Mouse (Mus musculus): ENCODE results near the gene Rnf213. TPM values are rescaled to one million over a fixed set of nuclear protein-coding genes. Genes with fewer than 3 reads are reported as not detected.
"Not testable (repeated sequence)": the region's sequence is repeated elsewhere in the genome, so short reads cannot be mapped to it uniquely, and the experiment has no call there.

Rnf213 gene
- polyA plus RNA-seq, 1 experiment = 16.7 TPM

GRCm38 (mm10) chr11:119378551-119378950, 14.3 kb upstream of the Rnf213 start:
- TF ChIP-seq E2F4 (IDR thresholded peaks at IDR 0.05; ENCODE audit: insufficient read depth) (no peak), MYOD1 (IDR thresholded peaks at IDR 0.05; ENCODE audit: control insufficient read depth in 1 of 3, insufficient read length in 2 of 3, low read depth in 2 of 3) (no peak), SRF (IDR thresholded peaks at IDR 0.05; ENCODE audit: control insufficient read depth, insufficient read length, low read depth) (no peak), TCF12 (IDR thresholded peaks at IDR 0.05; ENCODE audit: insufficient read depth, poor library complexity, severe bottlenecking) (no peak), POLR2AphosphoS2 (IDR thresholded peaks at IDR 0.05; ENCODE audit: insufficient read length, low read depth) (no peak), CEBPB (IDR thresholded peaks at IDR 0.05; ENCODE audit: insufficient read depth, poor library complexity, severe bottlenecking) (no peak), TCF3 (IDR thresholded peaks at IDR 0.05; ENCODE audit: insufficient read length, low read depth) (no peak), REST (IDR thresholded peaks at IDR 0.05; ENCODE audit: insufficient read depth, insufficient read length) (no peak), MAX (IDR thresholded peaks at IDR 0.05; ENCODE audit: low read depth) (no peak), MYOG (IDR thresholded peaks at IDR 0.05; ENCODE audit: control insufficient read depth in 1 of 3, insufficient read depth in 1 of 3, insufficient read length in 2 of 3, low read depth in 2 of 3) (no peak), USF1 (IDR thresholded peaks at IDR 0.05; ENCODE audit: low read depth) (no peak), POLR2A (IDR thresholded peaks at IDR 0.05; ENCODE audit: insufficient read length, low read depth) (no peak)
- Histone ChIP-seq H3K4me3 (no peak overlapping the region), H3ac (ENCODE audit: control insufficient read depth, insufficient read length) (no peak overlapping the region), H3K27me3 (ENCODE audit: control insufficient read depth, insufficient read depth, insufficient read length) (no peaks in the 10 kb centered on the region), H3K36me3 (ENCODE audit: control insufficient read depth, insufficient read depth) (no peaks in the 10 kb centered on the region), H3K79me2 (ENCODE audit: control insufficient read depth, insufficient read depth) (no peaks in the 10 kb centered on the region), H3K4me2 (ENCODE audit: low read depth) (no peak overlapping the region)

- Histone ChIP-seq H3K4me3 (no peak overlapping the region), H3K36me3 (ENCODE audit: control insufficient read depth, insufficient read depth) (no peaks in the 10 kb centered on the region), H3K27me3 (ENCODE audit: control insufficient read depth, insufficient read depth, insufficient read length) (no peaks in the 10 kb centered on the region), H3K4me2 (ENCODE audit: low read depth) (no peak overlapping the region), H3ac (ENCODE audit: control insufficient read depth, insufficient read length) (no peak overlapping the region), H3K79me2 (ENCODE audit: control insufficient read depth, insufficient read depth) (no peaks in the 10 kb centered on the region)
- TF ChIP-seq POLR2AphosphoS2 (IDR thresholded peaks at IDR 0.05; ENCODE audit: insufficient read length, low read depth) = no peak
- TF ChIP-seq POLR2A (IDR thresholded peaks at IDR 0.05; ENCODE audit: insufficient read length, low read depth) = no peak
- TF ChIP-seq TCF3 (IDR thresholded peaks at IDR 0.05; ENCODE audit: insufficient read length, low read depth) = no peak
These were observed 11.1 kb upstream of the Rnf213 start for GRCm38 (mm10) chr11:119381631-119382337.

DNA sequence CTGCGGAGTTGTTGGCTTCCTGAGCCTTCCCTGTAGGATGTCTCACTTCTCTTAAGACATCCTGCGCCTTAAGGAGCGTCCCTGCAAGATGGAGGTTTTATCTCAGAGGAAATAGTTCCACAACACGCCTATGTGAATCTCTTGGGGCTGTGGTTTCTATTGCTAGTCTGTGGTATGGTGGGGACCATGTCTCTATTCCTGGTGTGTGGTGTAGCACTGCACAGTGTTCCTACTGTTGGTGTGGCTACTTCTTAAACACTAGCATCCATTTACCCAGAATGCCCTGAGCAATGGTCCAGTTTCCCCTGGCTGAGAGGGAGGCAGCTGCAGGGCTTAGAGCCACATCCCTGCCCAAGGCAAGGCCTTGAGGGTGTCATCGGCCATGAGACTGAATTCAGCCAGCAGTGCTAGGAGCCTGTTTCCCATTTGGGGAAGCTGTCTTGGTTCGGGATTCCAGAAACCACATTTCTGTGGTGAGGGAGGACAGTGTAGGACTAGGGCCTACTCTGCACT, 10.5 kb upstream of the Rnf213 start:
- Histone ChIP-seq H3K79me2 (ENCODE audit: control insufficient read depth, insufficient read depth) (no peaks in the 10 kb centered on the region), H3K4me2 (ENCODE audit: low read depth) (no peak overlapping the region), H3ac (ENCODE audit: control insufficient read depth, insufficient read length) (no peak overlapping the region), H3K4me3 (no peak overlapping the region), H3K27me3 (ENCODE audit: control insufficient read depth, insufficient read depth, insufficient read length) (no peaks in the 10 kb centered on the region), H3K36me3 (ENCODE audit: control insufficient read depth, insufficient read depth) (no peaks in the 10 kb centered on the region)
- no peak for TF ChIP-seq MAX (IDR thresholded peaks at IDR 0.05; ENCODE audit: low read depth)
- no peak for TF ChIP-seq MYOD1 (IDR thresholded peaks at IDR 0.05; ENCODE audit: control insufficient read depth in 1 of 3, insufficient read length in 2 of 3, low read depth in 2 of 3)
- TF ChIP-seq TCF3 (IDR thresholded peaks at IDR 0.05; ENCODE audit: insufficient read length, low read depth) = no peak
- no peak for TF ChIP-seq TCF12 (IDR thresholded peaks at IDR 0.05; ENCODE audit: insufficient read depth, poor library complexity, severe bottlenecking)
- no peak for TF ChIP-seq POLR2AphosphoS2 (IDR thresholded peaks at IDR 0.05; ENCODE audit: insufficient read length, low read depth)
- no peak for TF ChIP-seq REST (IDR thresholded peaks at IDR 0.05; ENCODE audit: insufficient read depth, insufficient read length)
- TF ChIP-seq E2F4 (IDR thresholded peaks at IDR 0.05; ENCODE audit: insufficient read depth) = no peak
- no peak for TF ChIP-seq SRF (IDR thresholded peaks at IDR 0.05; ENCODE audit: control insufficient read depth, insufficient read length, low read depth)
- TF ChIP-seq POLR2A (IDR thresholded peaks at IDR 0.05; ENCODE audit: insufficient read length, low read depth) = no peak
- no peak for TF ChIP-seq MYOG (IDR thresholded peaks at IDR 0.05; ENCODE audit: control insufficient read depth in 1 of 3, insufficient read depth in 1 of 3, insufficient read length in 2 of 3, low read depth in 2 of 3)
- no peak for TF ChIP-seq CEBPB (IDR thresholded peaks at IDR 0.05; ENCODE audit: insufficient read depth, poor library complexity, severe bottlenecking)
- TF ChIP-seq USF1 (IDR thresholded peaks at IDR 0.05; ENCODE audit: low read depth) = no peak

DNA sequence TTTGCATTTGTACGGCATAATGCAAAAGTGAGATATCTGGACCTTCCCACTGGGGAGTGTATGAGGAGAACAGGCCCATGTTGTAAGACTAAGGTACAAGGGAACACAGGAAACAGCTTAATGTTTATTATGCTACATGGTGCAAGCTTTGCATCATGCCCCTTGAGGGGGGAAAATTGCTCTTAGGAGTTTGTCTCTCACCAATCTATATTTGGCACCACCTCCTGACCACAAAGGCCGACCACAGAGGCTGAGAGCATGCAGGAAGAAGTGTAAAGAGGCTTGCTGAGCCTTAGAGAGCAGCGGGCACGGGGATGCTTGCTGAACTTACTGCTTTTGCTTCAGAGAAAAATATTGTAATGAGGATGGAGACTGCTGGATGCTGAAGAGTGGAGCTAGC, 8.0 kb upstream of the Rnf213 start:
- Histone ChIP-seq H3K4me2 (ENCODE audit: low read depth) (peak overlapping the region; percentile 57), H3K27me3 (ENCODE audit: control insufficient read depth, insufficient read depth, insufficient read length) (no peaks in the 10 kb centered on the region), H3K4me3 (no peak overlapping the region), H3ac (ENCODE audit: control insufficient read depth, insufficient read length) (no peak overlapping the region), H3K79me2 (ENCODE audit: control insufficient read depth, insufficient read depth) (no peaks in the 10 kb centered on the region), H3K36me3 (ENCODE audit: control insufficient read depth, insufficient read depth) (no peaks in the 10 kb centered on the region)
- TF ChIP-seq POLR2A (IDR thresholded peaks at IDR 0.05; ENCODE audit: insufficient read length, low read depth) (no peak), TCF3 (IDR thresholded peaks at IDR 0.05; ENCODE audit: insufficient read length, low read depth) (no peak), E2F4 (IDR thresholded peaks at IDR 0.05; ENCODE audit: insufficient read depth) (no peak), CEBPB (IDR thresholded peaks at IDR 0.05; ENCODE audit: insufficient read depth, poor library complexity, severe bottlenecking) (peak; percentile 88)

- Histone ChIP-seq H3K79me2 (ENCODE audit: control insufficient read depth, insufficient read depth) (no peaks in the 10 kb centered on the region), H3K4me3 (no peak overlapping the region), H3K36me3 (ENCODE audit: control insufficient read depth, insufficient read depth) (no peaks in the 10 kb centered on the region), H3K27me3 (ENCODE audit: control insufficient read depth, insufficient read depth, insufficient read length) (no peaks in the 10 kb centered on the region), H3ac (ENCODE audit: control insufficient read depth, insufficient read length) (no peak overlapping the region), H3K4me2 (ENCODE audit: low read depth) (no peak overlapping the region)
- TF ChIP-seq SRF (IDR thresholded peaks at IDR 0.05; ENCODE audit: control insufficient read depth, insufficient read length, low read depth) (no peak), TCF12 (IDR thresholded peaks at IDR 0.05; ENCODE audit: insufficient read depth, poor library complexity, severe bottlenecking) (no peak), CEBPB (IDR thresholded peaks at IDR 0.05; ENCODE audit: insufficient read depth, poor library complexity, severe bottlenecking) (no peak), POLR2AphosphoS2 (IDR thresholded peaks at IDR 0.05; ENCODE audit: insufficient read length, low read depth) (no peak), POLR2A (IDR thresholded peaks at IDR 0.05; ENCODE audit: insufficient read length, low read depth) (no peak), MAX (IDR thresholded peaks at IDR 0.05; ENCODE audit: low read depth) (no peak), MYOG (IDR thresholded peaks at IDR 0.05; ENCODE audit: control insufficient read depth in 1 of 3, insufficient read depth in 1 of 3, insufficient read length in 2 of 3, low read depth in 2 of 3) (no peak), TCF3 (IDR thresholded peaks at IDR 0.05; ENCODE audit: insufficient read length, low read depth) (no peak), MYOD1 (IDR thresholded peaks at IDR 0.05; ENCODE audit: control insufficient read depth in 1 of 3, insufficient read length in 2 of 3, low read depth in 2 of 3) (no peak), REST (IDR thresholded peaks at IDR 0.05; ENCODE audit: insufficient read depth, insufficient read length) (no peak), E2F4 (IDR thresholded peaks at IDR 0.05; ENCODE audit: insufficient read depth) (no peak), USF1 (IDR thresholded peaks at IDR 0.05; ENCODE audit: low read depth) (no peak)
These were observed 6.6 kb upstream of the Rnf213 start for GRCm38 (mm10) chr11:119386306-119386705.

- H3ac ChIP-seq (ENCODE audit: control insufficient read depth, insufficient read length); H3K4me3 ChIP-seq; H3K79me2 ChIP-seq (ENCODE audit: control insufficient read depth, insufficient read depth); H3K4me2 ChIP-seq (ENCODE audit: low read depth); H3K27me3 ChIP-seq (ENCODE audit: control insufficient read depth, insufficient read depth, insufficient read length); H3K36me3 ChIP-seq (ENCODE audit: control insufficient read depth, insufficient read depth): not testable (repeated sequence)
These were observed 5.6 kb upstream of the Rnf213 start for GRCm38 (mm10) chr11:119387273-119387672.
